Comparison of ENCODE assay signal across 9 mouse cellular contexts in the genomic region with DNA sequence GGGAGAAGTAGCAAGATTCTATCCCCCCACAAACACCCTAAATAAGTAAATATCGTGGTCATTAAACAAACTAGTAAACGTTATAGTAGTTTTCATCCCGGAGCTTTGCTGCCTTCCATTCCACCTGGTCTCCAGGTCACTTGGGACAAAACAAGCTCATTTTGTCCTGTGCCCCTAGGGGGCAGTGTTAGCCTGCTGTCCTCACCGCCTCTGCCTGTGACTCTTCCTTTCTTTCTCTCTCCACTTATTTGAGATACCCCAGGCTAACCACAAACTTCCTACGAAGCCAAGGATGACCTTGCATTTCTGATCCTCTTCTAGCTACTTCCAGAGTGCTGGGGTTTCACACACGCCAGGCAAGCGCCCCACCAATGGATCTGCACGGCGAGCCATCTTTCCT. TPM values are rescaled to one million over a fixed set of nuclear protein-coding genes. Genes with fewer than 3 reads are reported as not detected.
DNase-seq lines count a peak whose midpoint lies in the region; ATAC-seq and TF ChIP-seq lines count a peak whose summit lies in the region.
"Had no signal": no experiment of that assay in that cellular context is flagged by ENCODE, and none has a peak within 500 bp of the region (broad histone marks: within the 10 kb centered on the region; RNA-seq: fewer than 3 reads in every experiment).

No protein-coding gene starts in this region.

- peak; percentile 64 for DNase-seq in hindbrain, embryonic 10.5 days (ENCODE audit: low spot score)
- DNase-seq in brain, embryonic 14.5 days (ENCODE audit: low read depth) = peak; percentile 77
- peak; percentile 81 for DNase-seq in gastrocnemius, adult 18-20 months (ENCODE audit: low spot score)
- peak; percentile 83 to 90 for DNase-seq in kidney, postnatal 36 days
- DNase-seq in mesoderm, embryonic 11.5 days (ENCODE audit: low read depth, low spot score) = peak; percentile 71
- peak; percentile 78 for DNase-seq in thymus, adult 2 months

- no peak for TF ChIP-seq POLR2A in brain, embryonic 14.5 days (IDR thresholded peaks at IDR 0.05; ENCODE audit: borderline replicate concordance, extremely low read depth, insufficient read depth, insufficient read length, poor library complexity, severe bottlenecking)
- TF ChIP-seq POLR2A in thymus, adult 2 months (IDR thresholded peaks at IDR 0.05; ENCODE audit: control insufficient read depth, extremely low read depth, insufficient read depth, low read length, poor library complexity) = no peak

- no peak for ATAC-seq in hindbrain, embryonic 12.5 days (ENCODE audit: low FRiP score)
- peak; percentile 89 for ATAC-seq in CD4-positive, CD25-positive, alpha-beta regulatory T cell, adult 4 months

- H3K9me3 ChIP-seq in hindbrain, embryonic 10.5 days = no peaks in the 10 kb centered on the region
- H3K9me3 ChIP-seq in hindbrain, embryonic 12.5 days (replicated peaks) = no peaks in the 10 kb centered on the region

- WGBS in hindbrain, embryonic 10.5 days = 42% methylated on average over 9 of the region's 9 CpGs
- WGBS in hindbrain, embryonic 12.5 days = 53% methylated on average over 9 of the region's 9 CpGs
- WGBS in thymus, adult 2 months = 16% methylated on average over 9 of the region's 9 CpGs

- H3K4me1 ChIP-seq in hindbrain, embryonic 10.5 days (replicated peaks) = peaks cover 9% of the 10 kb centered on the region
- H3K4me1 ChIP-seq in hindbrain, embryonic 12.5 days = peaks cover 3% of the 10 kb centered on the region
- H3K4me1 ChIP-seq in thymus, adult 2 months (replicated peaks; ENCODE audit: control insufficient read depth, insufficient read depth, low read length) = 0 out of 2 replicates have a peak, but pooled peaks cover 6% of the 10 kb centered on the region

- no peak overlapping the region for H3K4me2 ChIP-seq in hindbrain, embryonic 12.5 days (replicated peaks)

- H3K4me3 ChIP-seq in hindbrain, embryonic 10.5 days = no peak overlapping the region
- H3K4me3 ChIP-seq in hindbrain, embryonic 12.5 days = no peak overlapping the region
- H3K4me3 ChIP-seq in thymus, adult 2 months (ENCODE audit: control insufficient read depth, insufficient read depth, low read length) = no peak overlapping the region

- peak; percentile 80 for TF ChIP-seq CTCF in brain, embryonic 14.5 days (IDR thresholded peaks at IDR 0.05; ENCODE audit: borderline replicate concordance, extremely low read depth, insufficient read depth, insufficient read length)
- TF ChIP-seq CTCF in thymus, adult 2 months (IDR thresholded peaks at IDR 0.05; ENCODE audit: borderline replicate concordance, control insufficient read depth, extremely low read depth, insufficient read depth, low read length, poor library complexity) = peak; percentile 52; the same call in 1 of the 2 replicates

- no peaks in the 10 kb centered on the region for H3K36me3 ChIP-seq in hindbrain, embryonic 10.5 days
- H3K36me3 ChIP-seq in hindbrain, embryonic 12.5 days = no peaks in the 10 kb centered on the region
- H3K36me3 ChIP-seq in thymus, adult 2 months (ENCODE audit: control insufficient read depth, insufficient read depth, low read length) = no peaks in the 10 kb centered on the region

- no peak overlapping the region for H3K27ac ChIP-seq in hindbrain, embryonic 10.5 days
- H3K27ac ChIP-seq in hindbrain, embryonic 12.5 days = no peak overlapping the region
- H3K27ac ChIP-seq in thymus, adult 2 months (ENCODE audit: control insufficient read depth, insufficient read depth, low read length) = no peak overlapping the region

- no peak overlapping the region for H3K9ac ChIP-seq in hindbrain, embryonic 12.5 days

- peaks cover 25% of the 10 kb centered on the region for H3K27me3 ChIP-seq in hindbrain, embryonic 10.5 days (ENCODE audit: insufficient read depth, poor library complexity, severe bottlenecking)
- H3K27me3 ChIP-seq in hindbrain, embryonic 12.5 days = peaks cover 15% of the 10 kb centered on the region
- H3K27me3 ChIP-seq in thymus, adult 2 months (ENCODE audit: control insufficient read depth, insufficient read depth, low read length) = no peaks in the 10 kb centered on the region

RNA-seq across cellular contexts. Expression of a gene that starts 4.9 kb away (rescaled TPM):
- polyA plus RNA-seq in hindbrain, embryonic 10.5 days (2016; fragmentation: Nextera tagmentation; extraction: Ambion mirVana) = not detected in 2 replicates
- polyA plus RNA-seq in hindbrain, embryonic 12.5 days (2016; fragmentation: Nextera tagmentation; extraction: Ambion mirVana) = not detected in 2 replicates
- not detected for polyA plus RNA-seq in CD4-positive, CD25-positive, alpha-beta regulatory T cell, adult 4 months (2017; shearing (Covaris generic))
- 0.69 and 0.93 TPM in 2 replicates for polyA plus RNA-seq in brain, embryonic 14.5 days (2012; rRNA removed)
- total RNA-seq in gastrocnemius, adult 18-20 months (2021) = 1 to 10 TPM in 1 of 2 experiments, under 1 TPM in 1; 0.87 to 1.0 TPM
- 0.40 and 0.42 TPM in 2 replicates for polyA plus RNA-seq in thymus, adult 2 months (2012; rRNA removed)

RNA-seq across cellular contexts. Expression of a gene that starts 10.4 kb away (rescaled TPM):
- polyA plus RNA-seq in hindbrain, embryonic 10.5 days (2016; fragmentation: Nextera tagmentation; extraction: Ambion mirVana) = not detected in 2 replicates
- 0.10 TPM in 1 of 2 replicates, not detected in the other for polyA plus RNA-seq in hindbrain, embryonic 12.5 days (2016; fragmentation: Nextera tagmentation; extraction: Ambion mirVana)
- not detected for polyA plus RNA-seq in CD4-positive, CD25-positive, alpha-beta regulatory T cell, adult 4 months (2017; shearing (Covaris generic))
- polyA plus RNA-seq in brain, embryonic 14.5 days (2012; rRNA removed) = 0.10 TPM in 1 of 2 replicates, not detected in the other
- total RNA-seq in gastrocnemius, adult 18-20 months (2021) = 100 to 1,000 TPM; 331 to 560 TPM
- polyA plus RNA-seq in thymus, adult 2 months (2012; rRNA removed) = 3.3 and 36.2 TPM in 2 replicates

RNA-seq across cellular contexts. Expression of a gene that starts 13.5 kb away (rescaled TPM):
- polyA plus RNA-seq in hindbrain, embryonic 10.5 days (2016; fragmentation: Nextera tagmentation; extraction: Ambion mirVana) = 52.6 and 60.8 TPM in 2 replicates
- 50.7 and 56.6 TPM in 2 replicates for polyA plus RNA-seq in hindbrain, embryonic 12.5 days (2016; fragmentation: Nextera tagmentation; extraction: Ambion mirVana)
- polyA plus RNA-seq in CD4-positive, CD25-positive, alpha-beta regulatory T cell, adult 4 months (2017; shearing (Covaris generic)) = 10 to 100 TPM; 14.2 to 21.5 TPM
- 69.2 and 85.4 TPM in 2 replicates for polyA plus RNA-seq in brain, embryonic 14.5 days (2012; rRNA removed)
- total RNA-seq in gastrocnemius, adult 18-20 months (2021) = 10 to 100 TPM; 29.2 to 32.2 TPM
- 87.3 and 98.6 TPM in 2 replicates for polyA plus RNA-seq in thymus, adult 2 months (2012; rRNA removed)

RNA-seq across cellular contexts. Expression of a gene that starts 15.2 kb away (rescaled TPM):
- polyA plus RNA-seq in hindbrain, embryonic 10.5 days (2016; fragmentation: Nextera tagmentation; extraction: Ambion mirVana) = 0.11 TPM in 1 of 2 replicates, not detected in the other
- polyA plus RNA-seq in hindbrain, embryonic 12.5 days (2016; fragmentation: Nextera tagmentation; extraction: Ambion mirVana) = not detected in 2 replicates
- polyA plus RNA-seq in CD4-positive, CD25-positive, alpha-beta regulatory T cell, adult 4 months (2017; shearing (Covaris generic)) = not detected
- polyA plus RNA-seq in brain, embryonic 14.5 days (2012; rRNA removed) = 0.03 TPM in 1 of 2 replicates, not detected in the other
- total RNA-seq in gastrocnemius, adult 18-20 months (2021) = under 1 TPM in 1 of 2 experiments, not detected in 1; 0.40 TPM
- 0.24 and 0.27 TPM in 2 replicates for polyA plus RNA-seq in thymus, adult 2 months (2012; rRNA removed)
- total RNA-seq: layer of hippocampus, adult 8-10 months had no signal

RNA-seq across cellular contexts. Expression of a gene that starts 32.5 kb away (rescaled TPM):
- 0.31 and 0.33 TPM in 2 replicates for polyA plus RNA-seq in hindbrain, embryonic 10.5 days (2016; fragmentation: Nextera tagmentation; extraction: Ambion mirVana)
- 0.66 and 1.3 TPM in 2 replicates for polyA plus RNA-seq in hindbrain, embryonic 12.5 days (2016; fragmentation: Nextera tagmentation; extraction: Ambion mirVana)
- not detected for polyA plus RNA-seq in CD4-positive, CD25-positive, alpha-beta regulatory T cell, adult 4 months (2017; shearing (Covaris generic))
- polyA plus RNA-seq in brain, embryonic 14.5 days (2012; rRNA removed) = 0.11 and 0.19 TPM in 2 replicates
- not detected for total RNA-seq in gastrocnemius, adult 18-20 months (2021)
- 0.35 and 0.46 TPM in 2 replicates for polyA plus RNA-seq in thymus, adult 2 months (2012; rRNA removed)
- total RNA-seq: layer of hippocampus, adult 8-10 months had no signal
